Mouse (Mus musculus): ENCODE measurements at regions not wholly inside any gene's neighbourhood (a gene's known extent, or its start where the extent isn't known, plus 50 kb on each side); places are given as distances from the start of the nearest gene placed in this dataset.

- DNase-seq (ENCODE audit: low spot score in 2 of 2), result no peak
These were observed 142.1 kb downstream of the Pik3r1 start for GRCm38 (mm10) chr13:101625922-101626321.

- DNase-seq (ENCODE audit: low spot score in 2 of 2), result no peak
These were observed 143.8 kb downstream of the Pik3r1 start for GRCm38 (mm10) chr13:101624179-101624581.

GRCm38 (mm10) chr13:101622649-101623048, 145.4 kb downstream of the Pik3r1 start:
- DNase-seq (ENCODE audit: low spot score in 2 of 2), result no peak

- no peak for DNase-seq (ENCODE audit: low spot score in 2 of 2)
These were observed 147.4 kb downstream of the Pik3r1 start for GRCm38 (mm10) chr13:101620660-101621059.

- no peak for DNase-seq (ENCODE audit: low spot score in 2 of 2)
These were observed 148.9 kb downstream of the Pik3r1 start for GRCm38 (mm10) chr13:101619154-101619553.

- no peak for DNase-seq (ENCODE audit: low spot score in 2 of 2)
These were observed 155.2 kb downstream of the Pik3r1 start for GRCm38 (mm10) chr13:101612786-101613185.

GRCm38 (mm10) chr13:101611725-101612124, 156.3 kb downstream of the Pik3r1 start:
- peak; percentile 45 to 47 for DNase-seq (ENCODE audit: low spot score in 2 of 2)

GRCm38 (mm10) chr13:101606184-101606730, 161.8 kb downstream of the Pik3r1 start:
- no peak for DNase-seq (ENCODE audit: low spot score in 2 of 2)

GRCm38 (mm10) chr13:101605685-101606084, 162.3 kb downstream of the Pik3r1 start:
- no peak for DNase-seq (ENCODE audit: low spot score in 2 of 2)

- no peak for DNase-seq (ENCODE audit: low spot score in 2 of 2)
These were observed 163.0 kb downstream of the Pik3r1 start for GRCm38 (mm10) chr13:101605051-101605450.

GRCm38 (mm10) chr13:101598126-101598485, 169.9 kb downstream of the Pik3r1 start:
- no peak for DNase-seq (ENCODE audit: low spot score in 2 of 2)

- no peak for DNase-seq (ENCODE audit: low spot score in 2 of 2)
These were observed 170.5 kb downstream of the Pik3r1 start for GRCm38 (mm10) chr13:101597243-101598125.

- DNase-seq (ENCODE audit: low spot score in 2 of 2), result no peak
These were observed 173.4 kb downstream of the Pik3r1 start for GRCm38 (mm10) chr13:101594511-101595175.

GRCm38 (mm10) chr13:101592355-101592754, 175.7 kb downstream of the Pik3r1 start:
- no peak for DNase-seq (ENCODE audit: low spot score in 2 of 2)

GRCm38 (mm10) chr13:101588905-101589304, 179.1 kb downstream of the Pik3r1 start:
- DNase-seq (ENCODE audit: low spot score in 2 of 2), result no peak

GRCm38 (mm10) chr13:101586787-101587186, 181.2 kb downstream of the Pik3r1 start:
- no peak for DNase-seq (ENCODE audit: low spot score in 2 of 2)

- no peak for DNase-seq (ENCODE audit: low spot score in 2 of 2)
These were observed 191.5 kb downstream of the Pik3r1 start for GRCm38 (mm10) chr13:101576481-101576880.

GRCm38 (mm10) chr13:101572809-101573590, 195.0 kb downstream of the Pik3r1 start:
- DNase-seq (ENCODE audit: low spot score in 2 of 2), result peak; percentile 29 to 54

- no peak for DNase-seq (ENCODE audit: low spot score in 2 of 2)
These were observed 195.8 kb downstream of the Pik3r1 start for GRCm38 (mm10) chr13:101572246-101572645.

- no peak for DNase-seq (ENCODE audit: low spot score in 2 of 2)
These were observed 198.0 kb downstream of the Pik3r1 start for GRCm38 (mm10) chr13:101570034-101570433.

- no peak for DNase-seq (ENCODE audit: low spot score in 2 of 2)
These were observed 198.9 kb downstream of the Pik3r1 start for GRCm38 (mm10) chr13:101568985-101569631.

All from spleen, postnatal 14 days (tissue).